7 mouse cellular contexts compared by ENCODE assay signal in the genomic region with DNA sequence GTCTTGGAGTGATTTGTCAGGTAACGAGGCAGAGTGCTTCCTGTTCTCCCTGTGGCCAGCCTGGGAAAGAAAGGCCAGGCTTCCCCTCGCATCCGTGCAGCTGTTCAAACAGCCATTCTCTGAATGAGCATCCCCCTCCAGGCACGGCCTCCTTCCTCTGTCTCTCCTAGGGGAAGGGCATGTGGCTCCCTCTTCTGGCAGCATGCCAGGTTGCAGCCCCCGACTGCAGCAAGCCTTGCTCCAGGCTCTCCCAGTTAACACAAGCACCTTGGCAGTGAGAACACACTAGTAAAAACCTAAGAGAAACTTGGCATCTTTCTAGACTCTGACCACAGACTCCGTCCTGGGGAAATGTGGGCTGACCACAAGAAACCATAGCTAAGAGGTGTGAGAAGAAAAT. TPM values are rescaled to one million over a fixed set of nuclear protein-coding genes. Genes with fewer than 3 reads are reported as not detected.
DNase-seq lines count a peak whose midpoint lies in the region; ATAC-seq and TF ChIP-seq lines count a peak whose summit lies in the region.

No protein-coding gene starts in this region.

- H3K4me1 ChIP-seq in ES-E14 (ENCODE audit: control insufficient read depth in 2 of 2, insufficient read depth in 2 of 2, low read length in 2 of 2, poor library complexity in 1 of 2): peaks cover 2 to 8% of the 10 kb centered on the region in 2 experiments; a peak in 1 of 4 replicates
- peaks cover 10% of the 10 kb centered on the region for H3K4me1 ChIP-seq in embryonic facial prominence, embryonic 14.5 days (ENCODE audit: control insufficient read depth, insufficient read depth, low read length)
- H3K4me1 ChIP-seq in hindbrain, postnatal 0 days (ENCODE audit: insufficient read depth, low read length): no peaks in the 10 kb centered on the region
- H3K4me1 ChIP-seq in midbrain, postnatal 0 days (ENCODE audit: insufficient read depth, low read length): no peaks in the 10 kb centered on the region

- intact Hi-C loops in left cerebral cortex, postnatal 36 days (cut with DNase I): no loop called here

- no peak overlapping the region for H3K9ac ChIP-seq in ES-E14 (ENCODE audit: insufficient read depth, low read depth, low read length, poor library complexity, severe bottlenecking)
- no peak overlapping the region for H3K9ac ChIP-seq in embryonic facial prominence, embryonic 14.5 days (ENCODE audit: low read depth, low read length)
- no peak overlapping the region for H3K9ac ChIP-seq in hindbrain, postnatal 0 days (replicated peaks; ENCODE audit: low read length)
- no peak overlapping the region for H3K9ac ChIP-seq in midbrain, postnatal 0 days (replicated peaks; ENCODE audit: low read length, poor library complexity, severe bottlenecking)

- no peak overlapping the region for H3K27ac ChIP-seq in ES-E14 (ENCODE audit: insufficient read depth, low read depth, low read length, poor library complexity, severe bottlenecking)
- H3K27ac ChIP-seq in embryonic facial prominence, embryonic 14.5 days (replicated peaks; ENCODE audit: low read depth, low read length): peak overlapping the region; percentile 61
- H3K27ac ChIP-seq in hindbrain, postnatal 0 days: no peak overlapping the region
- no peak overlapping the region for H3K27ac ChIP-seq in midbrain, postnatal 0 days (ENCODE audit: low read depth, low read length)

- H3K36me3 ChIP-seq in ES-E14 (ENCODE audit: control insufficient read depth, insufficient read depth, low read length, poor library complexity, severe bottlenecking): peaks cover 64% of the 10 kb centered on the region
- peaks cover 85% of the 10 kb centered on the region for H3K36me3 ChIP-seq in embryonic facial prominence, embryonic 14.5 days (ENCODE audit: control insufficient read depth, insufficient read depth, low read length)
- H3K36me3 ChIP-seq in hindbrain, postnatal 0 days (ENCODE audit: insufficient read depth, low read length): peaks cover 61% of the 10 kb centered on the region
- peaks cover 67% of the 10 kb centered on the region for H3K36me3 ChIP-seq in midbrain, postnatal 0 days (ENCODE audit: insufficient read depth, low read length)
- H3K36me3 ChIP-seq in splenic B cell, adult 2 months (ENCODE audit: control insufficient read depth, insufficient read depth, low read length, poor library complexity, severe bottlenecking): peaks cover 10% of the 10 kb centered on the region

- DNase-seq in A20 (ENCODE audit: low read depth, low spot score): peak; percentile 62
- peak; percentile 74 for DNase-seq in ES-E14 (ENCODE audit: low read depth, low spot score)
- DNase-seq in embryonic facial prominence, embryonic 14.5 days (ENCODE audit: low spot score): peak; percentile 92
- peak; percentile 86 for DNase-seq in hindbrain, postnatal 0 days (ENCODE audit: low spot score)
- DNase-seq in left cerebral cortex, postnatal 36 days (ENCODE audit: low spot score in 2 of 2): peak; percentile 17 to 36
- DNase-seq in midbrain, postnatal 0 days (ENCODE audit: low spot score): peak; percentile 81
- peak; percentile 72 for DNase-seq in splenic B cell, adult 2 months (ENCODE audit: low read depth, low spot score)

- H3K9me3 ChIP-seq in ES-E14 (ENCODE audit: control insufficient read depth, insufficient read depth, low read depth, low read length): no peaks in the 10 kb centered on the region
- H3K9me3 ChIP-seq in embryonic facial prominence, embryonic 14.5 days (ENCODE audit: control insufficient read depth, low read length): no peaks in the 10 kb centered on the region
- H3K9me3 ChIP-seq in hindbrain, postnatal 0 days (ENCODE audit: low read length): no peaks in the 10 kb centered on the region
- no peaks in the 10 kb centered on the region for H3K9me3 ChIP-seq in midbrain, postnatal 0 days (ENCODE audit: low read length)

- in situ Hi-C loops in ES-E14 (cut with MboI; ENCODE audit: low sequenced_read_pairs in 2 of 2, unreplicated experiment in 2 of 2): no loop called here

- no peaks in the 10 kb centered on the region for H3K27me3 ChIP-seq in embryonic facial prominence, embryonic 14.5 days (replicated peaks; ENCODE audit: control insufficient read depth, insufficient read depth, low read length)
- H3K27me3 ChIP-seq in hindbrain, postnatal 0 days (ENCODE audit: insufficient read depth, low read length): no peaks in the 10 kb centered on the region
- no peaks in the 10 kb centered on the region for H3K27me3 ChIP-seq in midbrain, postnatal 0 days (ENCODE audit: insufficient read depth, low read length)
- no peaks in the 10 kb centered on the region for H3K27me3 ChIP-seq in splenic B cell, adult 2 months (ENCODE audit: control insufficient read depth, insufficient read depth, low read length, poor library complexity, severe bottlenecking)

- TF ChIP-seq CTCF in hindbrain, postnatal 0 days (IDR thresholded peaks at IDR 0.05; ENCODE audit: low read depth): peak; percentile 79
- peak; percentile 83 for TF ChIP-seq CTCF in midbrain, postnatal 0 days (IDR thresholded peaks at IDR 0.05)

- 16% methylated on average over 6 of the region's 6 CpGs for WGBS in embryonic facial prominence, embryonic 14.5 days
- WGBS in hindbrain, postnatal 0 days: 13% methylated on average over 6 of the region's 6 CpGs
- WGBS in midbrain, postnatal 0 days: 23% methylated on average over 6 of the region's 6 CpGs

- H3K4me2 ChIP-seq in embryonic facial prominence, embryonic 14.5 days (ENCODE audit: low read depth, low read length): peak overlapping the region; percentile 3; the same call in 1 of the 2 replicates
- no peak overlapping the region for H3K4me2 ChIP-seq in hindbrain, postnatal 0 days (ENCODE audit: low read depth, low read length)
- no peak overlapping the region for H3K4me2 ChIP-seq in midbrain, postnatal 0 days (ENCODE audit: low read depth, low read length, poor library complexity, severe bottlenecking)

- no peak overlapping the region for H3K4me3 ChIP-seq in ES-E14 (ENCODE audit: insufficient read depth in 1 of 2, low read depth in 1 of 2, low read length in 2 of 2, poor library complexity in 1 of 2, severe bottlenecking in 1 of 2)
- H3K4me3 ChIP-seq in embryonic facial prominence, embryonic 14.5 days (ENCODE audit: low read depth, low read length): no peak overlapping the region
- no peak overlapping the region for H3K4me3 ChIP-seq in hindbrain, postnatal 0 days (ENCODE audit: low read length)
- H3K4me3 ChIP-seq in midbrain, postnatal 0 days (ENCODE audit: low read depth, low read length): no peak overlapping the region

- ATAC-seq in embryonic facial prominence, embryonic 14.5 days (ENCODE audit: low read depth): peak; percentile 81
- ATAC-seq in hindbrain, postnatal 0 days: no peak
- ATAC-seq in midbrain, postnatal 0 days (ENCODE audit: low FRiP score): no peak

TF ChIP-seq in ES-E14, 5 proteins besides CTCF, POLR2A, EP300 and RAD21:
- TF ChIP-seq HCFC1 (IDR thresholded peaks at IDR 0.05; ENCODE audit: borderline replicate concordance, insufficient read depth, low read length) (no peak), CHD2 (IDR thresholded peaks at IDR 0.05; ENCODE audit: low read depth, low read length) (no peak), MAFK (IDR thresholded peaks at IDR 0.05; ENCODE audit: insufficient read depth, low read depth, low read length) (no peak), ZC3H11A (IDR thresholded peaks at IDR 0.05; ENCODE audit: borderline replicate concordance, low read depth, low read length) (no peak), ZNF384 (IDR thresholded peaks at IDR 0.05; ENCODE audit: low read depth, low read length) (no peak)

RNA-seq across cellular contexts. Expression of a gene that starts 9.6 kb away (rescaled TPM):
- 693 and 831 TPM in 2 replicates for total RNA-seq in ES-E14 (2012; rRNA removed)
- polyA plus RNA-seq in embryonic facial prominence, embryonic 14.5 days (2014; fragmentation: Nextera tagmentation; extraction: Ambion mirVana): 238 and 240 TPM in 2 replicates
- total RNA-seq in hindbrain, postnatal 0 days (2014; rRNA removed): 143 and 156 TPM in 2 replicates
- 197 and 214 TPM in 2 replicates for polyA plus RNA-seq in hindbrain, postnatal 0 days (2015; fragmentation: Nextera tagmentation; extraction: Ambion mirVana)
- total RNA-seq in left cerebral cortex, postnatal 36 days (2021): 10 to 100 TPM; 67.1 to 85.8 TPM
- 132 and 137 TPM in 2 replicates for total RNA-seq in midbrain, postnatal 0 days (2014; rRNA removed)
- 207 and 222 TPM in 2 replicates for polyA plus RNA-seq in midbrain, postnatal 0 days (2015; fragmentation: Nextera tagmentation; extraction: Ambion mirVana)

RNA-seq across cellular contexts. Expression of a gene that starts 36.2 kb away (rescaled TPM):
- total RNA-seq in ES-E14 (2012; rRNA removed): 26.9 and 47.0 TPM in 2 replicates
- 11.5 and 11.6 TPM in 2 replicates for polyA plus RNA-seq in embryonic facial prominence, embryonic 14.5 days (2014; fragmentation: Nextera tagmentation; extraction: Ambion mirVana)
- 23.0 and 28.8 TPM in 2 replicates for total RNA-seq in hindbrain, postnatal 0 days (2014; rRNA removed)
- 14.7 and 15.2 TPM in 2 replicates for polyA plus RNA-seq in hindbrain, postnatal 0 days (2015; fragmentation: Nextera tagmentation; extraction: Ambion mirVana)
- 10 to 100 TPM; 36.4 to 44.1 TPM for total RNA-seq in left cerebral cortex, postnatal 36 days (2021)
- total RNA-seq in midbrain, postnatal 0 days (2014; rRNA removed): 25.3 and 25.7 TPM in 2 replicates
- 12.6 and 13.2 TPM in 2 replicates for polyA plus RNA-seq in midbrain, postnatal 0 days (2015; fragmentation: Nextera tagmentation; extraction: Ambion mirVana)

RNA-seq across cellular contexts. Expression of a gene that starts 47.1 kb away (rescaled TPM):
- 1.5 and 3.0 TPM in 2 replicates for total RNA-seq in ES-E14 (2012; rRNA removed)
- 1.1 TPM in 2 replicates for polyA plus RNA-seq in embryonic facial prominence, embryonic 14.5 days (2014; fragmentation: Nextera tagmentation; extraction: Ambion mirVana)
- 1.8 and 2.0 TPM in 2 replicates for total RNA-seq in hindbrain, postnatal 0 days (2014; rRNA removed)
- polyA plus RNA-seq in hindbrain, postnatal 0 days (2015; fragmentation: Nextera tagmentation; extraction: Ambion mirVana): 0.77 and 0.88 TPM in 2 replicates
- 1 to 10 TPM in 1 of 2 experiments, under 1 TPM in 1; 0.62 to 1.8 TPM for total RNA-seq in left cerebral cortex, postnatal 36 days (2021)
- 0.66 and 2.1 TPM in 2 replicates for total RNA-seq in midbrain, postnatal 0 days (2014; rRNA removed)
- polyA plus RNA-seq in midbrain, postnatal 0 days (2015; fragmentation: Nextera tagmentation; extraction: Ambion mirVana): 0.32 and 0.51 TPM in 2 replicates

Comparison
In these comparisons a context has a peak if more than half of its experiments do, and no peak if none do; other contexts are left out.
1. DNase-seq: peak in every context shown above with its lines; median percentile 92 in embryonic facial prominence, embryonic 14.5 days; 86 in hindbrain, postnatal 0 days; 81 in midbrain, postnatal 0 days; 74 in ES-E14; 72 in splenic B cell, adult 2 months; 62 in A20; 26 in left cerebral cortex, postnatal 36 days.